Mouse (Mus musculus) olfactory bulb, adult 2 months (tissue): ENCODE data around the gene Ano6.

Experiments used
- CTCF ChIP-seq: fragments of 200-500 bp; IDR thresholded peaks from 2 replicates; pipeline ENCODE4 v1.5.1; 2012; ENCODE audit warnings: low read depth, mild to moderate bottlenecking, low read length, moderate library complexity; ENCODE audit not compliant: insufficient read depth
- POLR2A ChIP-seq: fragments of 200-500 bp; IDR thresholded peaks from 2 replicates; pipeline ENCODE4 v1.6.1; 2012; ENCODE audit warnings: mild to moderate bottlenecking, low read depth, low read length, moderate library complexity; ENCODE audit not compliant: insufficient read depth

- TF ChIP-seq CTCF = no peak
- no peak for TF ChIP-seq POLR2A
Measured at GRCm38 (mm10) chr15:95855953-95856352, 65.3 kb downstream of the Ano6 start.
